Mouse (Mus musculus): ENCODE results near the gene Card6.

Gene Card6

GRCm38 (mm10) chr15:5086162-5086561 is 22.2 kb downstream of the Card6 start:
- H3K9me3 ChIP-seq (ENCODE audit: low read length), result peaks cover 6% of the 10 kb centered on the region
- TF ChIP-seq CTCF (conservative IDR thresholded peaks at IDR 0.05; ENCODE audit: low read length), result peak; percentile 41
- TF ChIP-seq NANOG (IDR thresholded peaks at IDR 0.05; ENCODE audit: borderline replicate concordance, low read length), result no peak
- H3K4me3 ChIP-seq (replicated peaks; ENCODE audit: low read length), result no peak overlapping the region
- no peaks in the 10 kb centered on the region for H3K36me3 ChIP-seq (ENCODE audit: insufficient read depth, low read length)
- no peaks in the 10 kb centered on the region for H3K27me3 ChIP-seq (ENCODE audit: insufficient read depth, low read length)
- H3K4me1 ChIP-seq (replicated peaks; ENCODE audit: low read depth, low read length), result 0 out of 2 replicates have a peak, but pooled peaks cover 4% of the 10 kb centered on the region

DNA sequence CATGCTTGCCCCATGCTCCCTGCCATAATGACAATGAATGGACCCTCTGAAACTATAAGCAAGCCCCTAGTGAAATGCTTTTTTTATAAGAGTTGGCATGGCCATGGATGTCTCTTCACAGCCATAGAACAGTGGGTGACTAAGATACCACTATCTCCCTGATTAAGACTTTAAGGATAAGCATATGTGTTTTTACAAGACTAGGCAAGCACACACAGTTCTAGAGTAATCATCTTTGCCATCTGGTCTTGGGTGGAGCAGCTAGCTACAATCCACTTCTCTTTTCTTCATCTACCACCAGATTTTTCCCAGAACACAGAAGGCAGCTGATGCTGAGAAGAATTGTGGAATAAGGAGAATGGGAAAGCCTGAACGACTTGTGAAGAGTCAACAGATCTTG is 27.1 kb downstream of the Card6 start:
- TF ChIP-seq POU5F1 (IDR thresholded peaks at IDR 0.05; ENCODE audit: borderline replicate concordance, low read length) (no peak), CTCF (conservative IDR thresholded peaks at IDR 0.05; ENCODE audit: low read length) (no peak), NANOG (IDR thresholded peaks at IDR 0.05; ENCODE audit: borderline replicate concordance, low read length) (no peak)
- H3K9me3 ChIP-seq (ENCODE audit: low read length), result no peaks in the 10 kb centered on the region
- H3K4me1 ChIP-seq (replicated peaks; ENCODE audit: low read depth, low read length), result no peaks in the 10 kb centered on the region
- no peaks in the 10 kb centered on the region for H3K36me3 ChIP-seq (ENCODE audit: insufficient read depth, low read length)
- H3K27me3 ChIP-seq (ENCODE audit: insufficient read depth, low read length), result no peaks in the 10 kb centered on the region
- no peak overlapping the region for H3K4me3 ChIP-seq (replicated peaks; ENCODE audit: low read length)

GRCm38 (mm10) chr15:5068801-5069518 is 39.4 kb downstream of the Card6 start:
- no peak for TF ChIP-seq NANOG (IDR thresholded peaks at IDR 0.05; ENCODE audit: borderline replicate concordance, low read length)
- TF ChIP-seq CTCF (conservative IDR thresholded peaks at IDR 0.05; ENCODE audit: low read length), result peak; percentile 98
- no peak for TF ChIP-seq POU5F1 (IDR thresholded peaks at IDR 0.05; ENCODE audit: borderline replicate concordance, low read length)
- no peaks in the 10 kb centered on the region for H3K27me3 ChIP-seq (ENCODE audit: insufficient read depth, low read length)
- H3K9me3 ChIP-seq (ENCODE audit: low read length), result peaks cover 15% of the 10 kb centered on the region
- no peaks in the 10 kb centered on the region for H3K36me3 ChIP-seq (ENCODE audit: insufficient read depth, low read length)
- no peak overlapping the region for H3K4me3 ChIP-seq (replicated peaks; ENCODE audit: low read length)
- H3K4me1 ChIP-seq (replicated peaks; ENCODE audit: low read depth, low read length), result no peaks in the 10 kb centered on the region

DNA sequence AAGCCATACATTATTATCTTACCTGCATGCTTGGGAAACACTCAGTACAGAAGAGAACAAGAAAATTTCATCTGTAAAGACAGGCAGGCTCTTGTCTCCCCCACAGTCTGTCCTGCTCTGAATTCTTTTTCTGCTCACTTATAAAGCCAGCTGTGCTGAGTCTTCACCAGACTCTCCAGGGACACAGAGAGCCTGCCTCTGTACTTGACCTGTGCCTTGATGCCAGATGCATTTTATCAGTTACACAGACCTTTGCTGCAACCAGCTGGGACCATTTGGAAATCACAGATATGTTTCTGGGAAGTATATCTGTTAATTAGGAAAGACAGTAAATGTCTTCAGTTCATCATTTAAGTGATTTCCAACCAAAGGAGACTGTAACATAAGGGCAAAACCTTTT is 44.7 kb downstream of the Card6 start, which contains the start of gene C7:
Gene C7, minus strand, starts transcription at position 106 of the 400 bp plus-strand sequence.
- Histone ChIP-seq H3K27me3 (ENCODE audit: insufficient read depth, low read length) (no peaks in the 10 kb centered on the region), H3K4me3 (replicated peaks; ENCODE audit: low read length) (no peak within 1 kb of the TSS)
- TF ChIP-seq CTCF (conservative IDR thresholded peaks at IDR 0.05; ENCODE audit: low read length) (no peak), POU5F1 (IDR thresholded peaks at IDR 0.05; ENCODE audit: borderline replicate concordance, low read length) (no peak), NANOG (IDR thresholded peaks at IDR 0.05; ENCODE audit: borderline replicate concordance, low read length) (no peak)

More for the DNA sequence above, 44.7 kb downstream of the Card6 start, which contains the start of gene C7:
- Histone ChIP-seq H3K36me3 (ENCODE audit: insufficient read depth, low read length) (no peaks in the 10 kb centered on the region), H3K4me1 (replicated peaks; ENCODE audit: low read depth, low read length) (no peaks in the 10 kb centered on the region), H3K9me3 (ENCODE audit: low read length) (peaks cover 15% of the 10 kb centered on the region)
